Comparison of ENCODE assay signal across 7 mouse cellular contexts in the genomic region with DNA sequence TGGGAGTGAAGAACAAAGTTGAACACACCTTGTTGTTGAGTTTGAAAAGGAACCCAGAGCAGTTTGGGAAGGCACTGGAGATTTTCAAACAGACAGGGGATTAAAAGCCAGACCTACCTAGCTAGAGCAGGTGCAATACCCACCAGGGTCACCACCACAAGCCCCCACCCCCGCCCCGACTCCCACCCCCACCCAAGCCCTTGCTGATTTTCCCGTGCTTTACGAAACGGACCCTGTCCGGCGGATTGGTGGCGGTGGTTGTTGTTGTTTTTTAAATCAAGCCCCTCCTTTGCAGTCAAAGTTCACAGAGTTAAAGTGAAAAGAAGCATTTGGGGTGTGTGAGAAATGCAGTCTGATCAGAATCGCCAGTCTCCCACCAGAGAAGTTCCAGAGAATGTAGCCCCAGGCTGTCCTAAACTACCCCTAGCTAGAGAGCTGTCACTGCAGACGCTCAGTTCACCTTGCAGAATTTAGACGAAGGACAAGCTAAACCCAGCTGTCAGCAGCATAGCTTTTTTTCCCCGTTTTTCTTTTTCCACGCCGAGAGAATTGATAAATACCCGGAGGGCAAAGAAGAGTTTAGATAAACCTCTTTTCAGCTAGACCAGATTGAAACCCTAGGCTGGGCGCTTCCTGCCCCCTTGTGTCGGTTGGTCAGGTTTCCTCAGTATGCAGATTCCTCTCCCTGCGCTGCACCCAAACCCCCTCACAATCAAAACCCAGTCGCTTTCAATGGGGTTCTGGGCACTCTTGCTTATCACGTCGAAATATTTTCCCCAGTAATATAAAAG. TPM values are rescaled to one million over a fixed set of nuclear protein-coding genes. Genes with fewer than 3 reads are reported as not detected.
DNase-seq lines count a peak whose midpoint lies in the region; ATAC-seq lines count a peak whose summit lies in the region.

No protein-coding gene starts in this region.

- peaks cover 24% of the 10 kb centered on the region for H3K4me1 ChIP-seq in embryonic facial prominence, embryonic 15.5 days
- peaks cover 20% of the 10 kb centered on the region for H3K4me1 ChIP-seq in hindbrain, embryonic 16.5 days (ENCODE audit: control insufficient read depth, insufficient read depth, low read depth, low read length)
- H3K4me1 ChIP-seq in liver, embryonic 15.5 days (replicated peaks) = no peaks in the 10 kb centered on the region; the same call in 1 of the 2 replicates
- H3K4me1 ChIP-seq in neural tube, embryonic 15.5 days = peaks cover 29% of the 10 kb centered on the region

- peaks cover 15% of the 10 kb centered on the region for H3K36me3 ChIP-seq in embryonic facial prominence, embryonic 15.5 days
- H3K36me3 ChIP-seq in hindbrain, embryonic 16.5 days (ENCODE audit: control insufficient read depth, insufficient read depth, low read length) = no peaks in the 10 kb centered on the region
- H3K36me3 ChIP-seq in liver, embryonic 15.5 days (replicated peaks) = no peaks in the 10 kb centered on the region
- no peaks in the 10 kb centered on the region; the same call in 1 of the 2 replicates for H3K36me3 ChIP-seq in neural tube, embryonic 15.5 days

- WGBS in embryonic facial prominence, embryonic 15.5 days = 1% methylated on average over 21 of the region's 21 CpGs
- WGBS in hindbrain, embryonic 16.5 days = 1% methylated on average over 21 of the region's 21 CpGs
- WGBS in liver, embryonic 15.5 days (ENCODE audit: insufficient replicate concordance) = under 1% methylated on average over 21 of the region's 21 CpGs
- WGBS in neural tube, embryonic 15.5 days = under 1% methylated on average over 21 of the region's 21 CpGs

- peaks cover 17% of the 10 kb centered on the region; the same call in 1 of the 2 replicates for H3K9me3 ChIP-seq in embryonic facial prominence, embryonic 15.5 days (replicated peaks)
- H3K9me3 ChIP-seq in hindbrain, embryonic 16.5 days (ENCODE audit: control insufficient read depth, low read length) = peaks cover 12% of the 10 kb centered on the region
- no peaks in the 10 kb centered on the region; the same call in 1 of the 2 replicates for H3K9me3 ChIP-seq in liver, embryonic 15.5 days (replicated peaks)
- 0 out of 2 replicates have a peak, but pooled peaks cover 8% of the 10 kb centered on the region for H3K9me3 ChIP-seq in neural tube, embryonic 15.5 days (replicated peaks)

- no peak overlapping the region for H3K27ac ChIP-seq in embryonic facial prominence, embryonic 15.5 days (replicated peaks)
- no peak overlapping the region for H3K27ac ChIP-seq in hindbrain, embryonic 16.5 days (ENCODE audit: low read depth, low read length)
- H3K27ac ChIP-seq in liver, embryonic 15.5 days (replicated peaks) = no peak overlapping the region
- no peak overlapping the region for H3K27ac ChIP-seq in neural tube, embryonic 15.5 days (replicated peaks)

- H3K27me3 ChIP-seq in embryonic facial prominence, embryonic 15.5 days = peaks cover 27% of the 10 kb centered on the region
- H3K27me3 ChIP-seq in hindbrain, embryonic 16.5 days (replicated peaks; ENCODE audit: control insufficient read depth, insufficient read depth, low read length) = peaks cover 10% of the 10 kb centered on the region
- H3K27me3 ChIP-seq in liver, embryonic 15.5 days = peaks cover 43% of the 10 kb centered on the region
- peaks cover 29% of the 10 kb centered on the region for H3K27me3 ChIP-seq in neural tube, embryonic 15.5 days (replicated peaks)

- peak overlapping the region; percentile 60 for H3K4me3 ChIP-seq in embryonic facial prominence, embryonic 15.5 days (replicated peaks)
- peak overlapping the region; percentile 56 for H3K4me3 ChIP-seq in hindbrain, embryonic 16.5 days (ENCODE audit: low read length)
- peak overlapping the region; percentile 44 for H3K4me3 ChIP-seq in liver, embryonic 15.5 days (replicated peaks)
- H3K4me3 ChIP-seq in neural tube, embryonic 15.5 days (replicated peaks) = peak overlapping the region; percentile 45

- no peak for ATAC-seq in embryonic facial prominence, embryonic 15.5 days (ENCODE audit: insufficient number of reproducible peaks, low FRiP score, low TSS enrichment, low read depth)
- no peak for ATAC-seq in hindbrain, embryonic 16.5 days
- no peak for ATAC-seq in liver, embryonic 15.5 days (ENCODE audit: insufficient read depth)
- ATAC-seq in neural tube, embryonic 15.5 days (ENCODE audit: low FRiP score) = no peak

- H3K4me2 ChIP-seq in embryonic facial prominence, embryonic 15.5 days (replicated peaks) = peak overlapping the region; percentile 94
- peak overlapping the region; percentile 100 for H3K4me2 ChIP-seq in hindbrain, embryonic 16.5 days (ENCODE audit: low read length)
- peak overlapping the region; percentile 62 for H3K4me2 ChIP-seq in liver, embryonic 15.5 days
- peak overlapping the region; percentile 96 for H3K4me2 ChIP-seq in neural tube, embryonic 15.5 days

- peak; percentile 47 to 54 for DNase-seq in right cerebral cortex, postnatal 10 days (ENCODE audit: low spot score in 2 of 2)
- no peak for DNase-seq in right cerebral cortex, adult 18-20 months
- DNase-seq in layer of hippocampus, adult 9-10 months (ENCODE audit: low spot score) = no peak

- no peak overlapping the region for H3K9ac ChIP-seq in embryonic facial prominence, embryonic 15.5 days
- H3K9ac ChIP-seq in hindbrain, embryonic 16.5 days (ENCODE audit: low read depth, low read length) = peak overlapping the region; percentile 10; the same call in 1 of the 2 replicates
- H3K9ac ChIP-seq in liver, embryonic 15.5 days = no peak overlapping the region
- H3K9ac ChIP-seq in neural tube, embryonic 15.5 days (replicated peaks) = no peak overlapping the region

RNA-seq across cellular contexts. Expression of gene Frem2, which starts 0.8 kb away (rescaled TPM):
- polyA plus RNA-seq in embryonic facial prominence, embryonic 15.5 days (2015; fragmentation: Nextera tagmentation; extraction: Ambion mirVana) = 5.8 and 7.1 TPM in 2 replicates
- 1.7 TPM in 2 replicates for polyA plus RNA-seq in hindbrain, embryonic 16.5 days (2015; fragmentation: Nextera tagmentation; extraction: Ambion mirVana)
- 0.30 and 0.33 TPM in 2 replicates for polyA plus RNA-seq in liver, embryonic 15.5 days (2015; fragmentation: Nextera tagmentation; extraction: Ambion mirVana)
- 1.2 and 2.7 TPM in 2 replicates for polyA plus RNA-seq in neural tube, embryonic 15.5 days (2015; fragmentation: Nextera tagmentation; extraction: Ambion mirVana)

Comparison
In these comparisons a context has a peak if more than half of its experiments do, and no peak if none do; other contexts are left out.
1. DNase-seq: peak in right cerebral cortex, postnatal 10 days (2 of 2); none in right cerebral cortex, adult 18-20 months (single experiment) and layer of hippocampus, adult 9-10 months (single experiment).
2. Peak in every context shown above with its lines, with median percentiles within 50 percentile points of each other: H3K4me2 ChIP-seq and H3K4me3 ChIP-seq.